Mouse (Mus musculus) embryonic facial prominence, embryonic 14.5 days (tissue): ENCODE measurements around the gene Pde8b. TPM values are rescaled to one million over a fixed set of nuclear protein-coding genes. Genes with fewer than 3 reads are reported as not detected.
"Not testable (repeated sequence)": the region's sequence is repeated elsewhere in the genome, so short reads cannot be mapped to it uniquely, and the experiment has no call there.

Experiments
- ATAC-seq: fragments of 200-750 bp; cut with Nextera tagmentation; 2 replicates; pipeline ENCODE4 v1.8.0; 2017; ENCODE audit warnings: low read depth, moderate number of reproducible peaks, moderate TSS enrichment
- DNase-seq: peaks from one replicate; pipeline ENCODE4 v3.0.0-alpha.2; 2015; ENCODE audit warnings: low spot score
- H3K27ac ChIP-seq: fragments of 300-500 bp; sonication (generic); replicated peaks from 2 replicates; pipeline ENCODE4 v1.5.1; 2014; ENCODE audit warnings: low read depth, mild to moderate bottlenecking, low read length, moderate library complexity
- H3K27me3 ChIP-seq: fragments of 300-500 bp; sonication (generic); replicated peaks from 2 replicates; pipeline ENCODE4 v1.6.1; 2014; ENCODE audit warnings: low read length; ENCODE audit not compliant: control insufficient read depth, insufficient read depth
- H3K36me3 ChIP-seq: fragments of 300-500 bp; sonication (generic); 2 replicates; pipeline ENCODE4 v1.6.1; 2014; ENCODE audit warnings: low read length, mixed read lengths; ENCODE audit not compliant: control insufficient read depth, insufficient read depth
- H3K4me1 ChIP-seq: fragments of 300-500 bp; sonication (generic); 2 replicates; pipeline ENCODE4 v1.6.1; 2014; ENCODE audit warnings: antibody characterized with exemption, low read length; ENCODE audit not compliant: control insufficient read depth, insufficient read depth
- H3K4me2 ChIP-seq: fragments of 300-500 bp; sonication (generic); 2 replicates; pipeline ENCODE4 v1.6.1; 2014; ENCODE audit warnings: low read depth, mild to moderate bottlenecking, low read length, moderate library complexity, mixed read lengths
- H3K4me3 ChIP-seq: fragments of 300-500 bp; sonication (generic); 2 replicates; pipeline ENCODE4 v1.5.1; 2014; ENCODE audit warnings: low read depth, mild to moderate bottlenecking, low read length
- H3K9ac ChIP-seq: fragments of 300-500 bp; sonication (generic); 2 replicates; pipeline ENCODE4 v1.6.1; 2014; ENCODE audit warnings: low read depth, mild to moderate bottlenecking, low read length, moderate library complexity, mixed read lengths
- H3K9me3 ChIP-seq: fragments of 300-500 bp; sonication (generic); 2 replicates; pipeline ENCODE4 v1.6.1; 2016; ENCODE audit warnings: low read length; ENCODE audit not compliant: control insufficient read depth
- WGBS: fragments of 180-500 bp; shearing (Covaris S2); extraction: QIAGEN DNeasy Blood & Tissue Kit; methylation state at CpG from one replicate; pipeline ENCODE4 v1.1.7; 2014; 5-methylcytosine and 5-hydroxymethylcytosine counted together
- polyA plus RNA-seq: library from polyadenylated mRNA; unstranded; fragments of >200 nt; fragmentation: Nextera tagmentation; extraction: Ambion mirVana; gene quantifications from 2 replicates; pipeline ENCODE4 v1.2.1, GENCODE M21; 2014

Pde8b gene
- polyA plus RNA-seq, 1 experiment from 2014 or later, result 4.7 TPM

DNA sequence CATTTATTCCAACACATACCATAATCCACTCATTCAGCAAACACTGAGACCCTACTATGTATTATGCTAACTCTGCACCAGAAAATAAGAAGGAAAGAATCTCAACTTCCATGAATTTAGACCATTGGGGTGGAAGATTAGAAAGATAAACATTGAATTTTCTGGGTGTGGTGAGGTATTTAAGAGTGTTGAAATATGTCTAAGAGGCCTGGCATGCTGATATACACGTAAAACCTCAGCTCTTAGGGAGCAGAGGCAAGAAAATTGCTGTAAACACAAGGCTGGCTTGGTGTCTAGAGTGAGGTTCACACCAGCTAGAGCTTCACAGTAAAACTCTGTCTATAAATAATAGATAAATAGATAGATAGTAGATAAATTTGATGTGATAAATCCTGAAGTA is 19.8 kb downstream of the Pde8b start:
- H3K4me2 ChIP-seq, result no peak overlapping the region
- H3K9me3 ChIP-seq, result no peaks in the 10 kb centered on the region
- no peaks in the 10 kb centered on the region for H3K27me3 ChIP-seq
- H3K4me3 ChIP-seq, result no peak overlapping the region
- no peak for ATAC-seq
- H3K27ac ChIP-seq, result no peak overlapping the region
- H3K9ac ChIP-seq, result no peak overlapping the region
- WGBS, result 50% methylated on average over 1 of the region's 1 CpGs
- H3K4me1 ChIP-seq, result no peaks in the 10 kb centered on the region
- DNase-seq, result no peak
- H3K36me3 ChIP-seq, result no peaks in the 10 kb centered on the region

DNA sequence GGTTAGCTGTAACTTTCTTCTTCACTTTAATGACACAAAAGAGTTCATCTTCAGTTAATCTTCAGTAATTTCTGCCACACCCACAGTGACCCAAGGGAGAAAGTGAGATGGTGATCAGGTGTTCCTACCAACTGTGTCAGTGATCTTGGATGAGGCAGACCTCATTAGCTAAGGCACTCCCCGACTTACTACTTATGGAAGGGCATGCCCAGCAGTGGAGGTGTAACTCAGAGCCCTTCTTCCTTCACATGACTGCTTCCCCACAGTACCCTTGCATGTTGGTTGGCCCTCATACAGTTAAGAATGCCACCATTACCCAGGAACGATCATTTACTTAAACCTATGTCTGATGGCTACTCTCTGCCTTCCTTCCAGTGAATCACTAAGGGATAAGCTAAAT is 25.6 kb downstream of the Pde8b start:
- H3K4me1 ChIP-seq, result no peaks in the 10 kb centered on the region
- H3K9ac ChIP-seq, result no peak overlapping the region
- WGBS, result 77% methylated on average over 2 of the region's 2 CpGs
- no peak overlapping the region for H3K4me3 ChIP-seq
- H3K27me3 ChIP-seq, result peaks cover 34% of the 10 kb centered on the region
- DNase-seq (no peak), ATAC-seq (no peak)
- no peaks in the 10 kb centered on the region for H3K9me3 ChIP-seq
- H3K27ac ChIP-seq, result no peak overlapping the region
- H3K4me2 ChIP-seq, result no peak overlapping the region
- H3K36me3 ChIP-seq, result no peaks in the 10 kb centered on the region

DNA sequence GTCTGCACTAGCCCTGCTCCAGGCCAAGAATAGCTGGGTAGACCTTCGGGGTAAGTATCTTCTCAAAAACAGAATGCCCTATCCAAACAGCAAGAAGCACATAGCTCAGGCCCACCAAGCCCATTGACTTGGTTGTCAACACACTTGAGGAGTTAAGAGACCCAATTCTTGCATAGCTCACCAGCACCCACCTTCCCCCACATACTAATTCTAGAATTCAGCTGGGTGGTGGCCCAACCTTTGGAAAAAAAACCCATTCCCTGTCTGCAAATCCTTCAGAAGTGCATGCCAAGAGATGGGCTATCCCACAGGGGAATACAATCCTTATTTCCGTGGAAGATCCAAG is 26.7 kb downstream of the Pde8b start:
- WGBS, result 57% methylated on average over 2 of the region's 2 CpGs
- ATAC-seq, result no peak
- Histone ChIP-seq H3K27ac (no peak overlapping the region), H3K4me2 (peak overlapping the region; percentile 98), H3K9ac (no peak overlapping the region), H3K4me3 (peak overlapping the region; percentile 70), H3K4me1 (no peaks in the 10 kb centered on the region), H3K36me3 (no peaks in the 10 kb centered on the region), H3K9me3 (no peaks in the 10 kb centered on the region), H3K27me3 (peaks cover 34% of the 10 kb centered on the region)
- no peak for DNase-seq

DNA sequence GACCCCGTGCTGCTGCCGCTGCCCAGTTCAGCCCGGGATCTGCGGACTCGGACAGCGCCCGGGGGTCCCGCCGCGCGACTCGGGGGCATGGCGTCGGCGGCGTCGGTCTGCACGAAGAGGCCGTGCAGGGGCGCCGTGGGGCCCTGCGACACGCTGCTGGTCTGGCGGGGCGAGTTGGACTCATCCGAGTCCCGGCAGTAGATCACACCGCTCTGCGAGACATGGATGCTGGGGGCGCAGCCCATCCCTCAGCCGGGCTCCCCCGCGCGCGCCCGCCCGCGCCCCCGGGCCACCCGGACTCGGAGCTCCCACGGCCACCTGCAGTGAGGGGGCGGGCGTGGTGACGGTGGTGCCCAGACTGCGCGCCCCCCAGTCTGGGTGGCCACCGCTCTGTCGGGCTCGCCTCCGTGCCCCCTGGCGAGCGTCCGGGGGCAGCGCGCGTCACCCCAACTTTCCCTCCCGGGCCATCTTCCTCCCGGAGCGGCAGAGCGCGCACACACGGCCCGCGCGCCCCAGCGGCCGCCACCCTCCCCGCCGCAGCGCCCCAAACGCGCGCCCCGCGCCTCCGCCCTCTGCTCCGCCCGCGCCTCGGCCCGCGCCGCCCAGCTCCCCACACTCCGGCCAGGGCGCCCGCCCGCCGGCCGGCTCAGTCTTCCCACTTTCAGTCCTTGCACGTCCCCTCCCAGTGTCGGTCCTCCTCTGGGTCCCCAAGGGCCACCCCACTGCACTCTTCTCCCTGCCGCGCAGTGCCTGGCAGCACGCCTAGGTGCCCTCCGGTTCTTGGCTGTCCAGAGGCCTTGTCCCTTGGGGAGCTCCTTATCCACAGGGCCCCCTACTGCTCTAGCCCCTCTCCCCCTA is 27.3 kb downstream of the Pde8b start:
- peak overlapping the region; percentile 70 for H3K4me3 ChIP-seq
- no peak overlapping the region for H3K27ac ChIP-seq
- peak overlapping the region; percentile 66 for H3K9ac ChIP-seq
- no peaks in the 10 kb centered on the region for H3K9me3 ChIP-seq
- H3K4me1 ChIP-seq, result no peaks in the 10 kb centered on the region
- DNase-seq (peak; percentile 13), ATAC-seq (peak; percentile 74)
- H3K27me3 ChIP-seq, result peaks cover 34% of the 10 kb centered on the region
- H3K36me3 ChIP-seq, result no peaks in the 10 kb centered on the region
- 1% methylated on average over 45 of the region's 96 CpGs for WGBS
- peak overlapping the region; percentile 98 for H3K4me2 ChIP-seq

DNA sequence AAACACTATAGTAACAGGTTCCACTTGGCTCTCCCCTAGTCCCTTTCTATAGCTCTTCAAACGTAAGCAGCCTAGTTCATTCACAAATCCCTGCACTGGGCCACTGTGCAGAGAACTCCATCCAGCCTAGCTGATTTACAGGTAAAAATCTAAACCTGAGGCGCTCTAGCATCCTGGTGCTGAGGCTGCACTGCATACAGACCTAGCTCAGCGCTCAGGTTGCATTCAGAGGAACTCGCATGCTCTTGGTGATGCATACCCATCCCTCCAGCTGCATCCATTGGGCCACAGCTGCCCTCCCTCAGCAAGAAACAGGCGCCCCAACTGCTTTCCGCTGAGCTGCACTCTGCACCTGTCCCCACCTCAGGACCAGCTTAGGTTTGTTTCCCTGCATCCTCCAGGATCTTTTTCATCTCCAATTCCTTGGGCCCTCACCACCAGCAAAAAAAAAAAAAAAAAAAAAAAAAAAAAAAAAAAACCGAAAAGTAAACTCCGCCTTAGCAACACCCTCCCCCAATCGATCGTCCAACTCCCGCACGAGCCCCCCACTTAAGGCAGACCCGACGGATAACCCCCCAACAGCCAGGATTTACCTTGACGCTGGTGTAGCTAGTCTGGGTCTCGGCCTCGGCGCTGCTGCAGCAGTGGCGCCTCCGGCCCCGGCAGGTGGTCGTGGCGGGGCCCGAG is 28.1 kb downstream of the Pde8b start:
- ATAC-seq (0 out of 2 replicates have a peak, but pooled peaks have one; percentile 4), DNase-seq (no peak)
- Histone ChIP-seq H3K9me3 (no peaks in the 10 kb centered on the region), H3K27me3 (peaks cover 34% of the 10 kb centered on the region), H3K27ac (no peak overlapping the region), H3K36me3 (no peaks in the 10 kb centered on the region), H3K4me2 (peak overlapping the region; percentile 98), H3K4me3 (peak overlapping the region; percentile 70), H3K9ac (peak overlapping the region; percentile 66), H3K4me1 (no peaks in the 10 kb centered on the region)
- 3% methylated on average over 23 of the region's 24 CpGs for WGBS

DNA sequence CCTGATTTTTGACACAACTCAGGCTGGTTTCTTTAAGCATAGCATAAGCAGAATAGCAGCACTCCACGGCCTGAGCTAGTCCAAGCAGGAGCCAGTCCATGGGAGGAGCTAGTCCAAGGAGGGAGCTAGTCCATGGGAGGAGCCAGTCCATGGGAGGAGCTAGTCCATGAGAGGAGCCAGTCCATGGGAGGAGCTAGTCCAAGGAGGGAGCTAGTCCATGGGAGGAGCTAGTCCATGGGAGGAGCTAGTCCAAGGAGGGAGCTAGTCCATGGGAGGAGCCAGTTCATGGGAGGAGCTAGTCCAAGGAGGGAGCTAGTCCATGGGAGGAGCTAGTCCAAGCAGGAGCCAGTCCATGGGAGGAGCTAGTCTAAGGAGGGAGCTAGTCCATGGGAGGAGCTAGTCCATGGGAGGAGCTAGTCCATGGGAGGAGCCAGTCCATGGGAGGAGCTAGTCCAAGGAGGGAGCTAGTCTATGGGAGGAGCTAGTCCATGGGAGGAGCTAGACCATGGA is 34.4 kb downstream of the Pde8b start:
- H3K4me2 ChIP-seq, H3K9me3 ChIP-seq, H3K4me1 ChIP-seq, H3K4me3 ChIP-seq, H3K9ac ChIP-seq, DNase-seq, ATAC-seq, H3K27me3 ChIP-seq, H3K27ac ChIP-seq, H3K36me3 ChIP-seq: not testable (repeated sequence)
- 42% methylated on average over 1 of the region's 1 CpGs for WGBS

DNA sequence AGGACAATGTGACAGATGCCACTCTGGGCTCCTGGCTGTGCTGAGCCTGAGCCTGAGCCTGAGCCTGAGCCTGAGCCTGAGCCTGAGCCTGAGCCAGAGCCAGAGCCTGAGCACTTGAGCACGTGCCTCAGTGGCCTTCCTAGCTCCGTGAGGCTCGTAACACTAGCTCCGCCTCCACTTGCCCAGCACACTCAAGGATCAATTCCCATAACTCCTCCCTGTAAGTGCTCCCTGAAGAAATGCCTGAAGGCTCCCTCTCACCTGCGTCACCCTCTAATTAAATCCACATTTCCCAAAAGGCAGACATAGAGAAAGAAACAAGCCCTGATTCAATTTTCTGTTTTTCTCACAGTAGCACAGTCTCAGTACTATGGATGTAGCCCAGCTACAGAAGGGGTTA is 37.8 kb downstream of the Pde8b start:
- no peak overlapping the region for H3K9ac ChIP-seq
- no peaks in the 10 kb centered on the region for H3K4me1 ChIP-seq
- no peak overlapping the region for H3K4me3 ChIP-seq
- no peaks in the 10 kb centered on the region for H3K9me3 ChIP-seq
- no peaks in the 10 kb centered on the region for H3K27me3 ChIP-seq
- DNase-seq (peak; percentile 23), ATAC-seq (peak; percentile 67; the same call in 1 of the 2 replicates)
- no peak overlapping the region for H3K27ac ChIP-seq
- no peak overlapping the region for H3K4me2 ChIP-seq
- no peaks in the 10 kb centered on the region for H3K36me3 ChIP-seq
- 43% methylated on average over 5 of the region's 5 CpGs for WGBS

DNA sequence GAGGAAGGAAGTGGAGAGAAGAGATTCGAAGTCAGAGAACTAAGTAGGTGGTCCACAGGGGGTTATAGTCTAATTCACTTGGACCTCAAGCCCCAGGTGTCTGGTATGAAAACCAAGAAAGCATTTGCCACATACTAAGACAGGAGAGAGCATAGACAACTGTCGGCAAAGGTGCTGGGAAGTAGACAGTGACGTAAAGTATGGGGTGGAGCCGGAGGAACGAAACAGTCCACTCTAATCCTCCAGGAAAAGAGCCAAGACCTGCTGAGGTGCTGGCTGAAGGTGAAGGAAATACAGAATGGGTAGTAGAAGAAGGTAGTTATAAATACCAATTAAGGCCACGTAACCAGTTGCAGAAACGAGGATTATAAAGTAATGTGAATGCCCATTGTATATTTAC is 42.8 kb downstream of the Pde8b start:
- ATAC-seq, H3K4me3 ChIP-seq, H3K36me3 ChIP-seq, H3K4me2 ChIP-seq, DNase-seq, H3K9me3 ChIP-seq, H3K27ac ChIP-seq, H3K27me3 ChIP-seq, H3K9ac ChIP-seq, H3K4me1 ChIP-seq: not testable (repeated sequence)
- WGBS, result 76% methylated on average over 7 of the region's 7 CpGs
